Mouse (Mus musculus): Measurements from ENCODE around the gene Pnma1. TPM values are rescaled to one million over a fixed set of nuclear protein-coding genes. Genes with fewer than 3 reads are reported as not detected.

Pnma1 gene
- polyA plus RNA-seq, 1 experiment from 2014 or later: 1.9 TPM

DNA sequence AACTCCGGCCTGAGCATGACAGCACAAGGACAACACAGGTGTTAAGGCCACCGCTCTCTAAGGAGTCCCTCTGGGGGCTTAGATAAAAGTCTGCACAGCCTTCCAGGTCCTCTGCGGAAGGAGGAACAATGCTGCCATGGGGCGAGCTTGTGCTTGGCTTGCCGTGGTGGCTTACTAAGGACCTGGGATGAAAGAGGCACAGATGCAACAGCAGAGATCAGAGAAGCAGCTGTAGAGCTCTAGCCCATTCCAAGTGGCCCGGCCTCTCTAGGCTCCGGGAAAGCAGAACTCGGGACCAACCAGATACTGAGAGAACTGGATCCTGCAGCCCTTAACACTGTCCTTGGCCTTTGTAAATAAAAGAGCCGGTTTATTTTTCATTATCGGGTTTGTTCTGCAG is 3.6 kb upstream of the Pnma1 start:
- H3K36me3 ChIP-seq (ENCODE audit: insufficient read depth, low read length): peaks cover 23% of the 10 kb centered on the region
- H3K27ac ChIP-seq (ENCODE audit: low read length): no peak overlapping the region
- no peak for TF ChIP-seq EP300 (IDR thresholded peaks at IDR 0.05)
- TF ChIP-seq CTCF (IDR thresholded peaks at IDR 0.05): no peak
- H3K4me2 ChIP-seq (replicated peaks; ENCODE audit: low read depth, low read length): no peak overlapping the region
- DNase-seq (ENCODE audit: low spot score): no peak
- H3K27me3 ChIP-seq (replicated peaks; ENCODE audit: insufficient read depth, low read length): no peaks in the 10 kb centered on the region
- no peaks in the 10 kb centered on the region for H3K9me3 ChIP-seq (ENCODE audit: low read length)
- no peak overlapping the region for H3K4me3 ChIP-seq (ENCODE audit: low read depth, low read length)
- no peak for ATAC-seq
- no peak overlapping the region for H3K9ac ChIP-seq (replicated peaks; ENCODE audit: low read depth)
- no peaks in the 10 kb centered on the region; the same call in 1 of the 2 replicates for H3K4me1 ChIP-seq (ENCODE audit: insufficient read depth, low read depth, low read length)
- WGBS: 78% methylated on average over 10 of the region's 10 CpGs

- no peak overlapping the region for H3K4me3 ChIP-seq (ENCODE audit: low read depth, low read length)
- peaks cover 15% of the 10 kb centered on the region for H3K36me3 ChIP-seq (ENCODE audit: insufficient read depth, low read length)
- H3K9me3 ChIP-seq (ENCODE audit: low read length): no peaks in the 10 kb centered on the region
- H3K27me3 ChIP-seq (replicated peaks; ENCODE audit: insufficient read depth, low read length): no peaks in the 10 kb centered on the region
- peak; percentile 19 for DNase-seq (ENCODE audit: low spot score)
- no peak for ATAC-seq
- H3K9ac ChIP-seq (replicated peaks; ENCODE audit: low read depth): no peak overlapping the region
- WGBS: 36% methylated on average over 6 of the region's 6 CpGs
- no peaks in the 10 kb centered on the region; the same call in 1 of the 2 replicates for H3K4me1 ChIP-seq (ENCODE audit: insufficient read depth, low read depth, low read length)
- H3K4me2 ChIP-seq (replicated peaks; ENCODE audit: low read depth, low read length): no peak overlapping the region
- no peak overlapping the region for H3K27ac ChIP-seq (ENCODE audit: low read length)
- TF ChIP-seq EP300 (IDR thresholded peaks at IDR 0.05) (no peak), CTCF (IDR thresholded peaks at IDR 0.05) (no peak)
Observed at GRCm38 (mm10) chr12:84150976-84151375, 2.7 kb upstream of the Pnma1 start.

GRCm38 (mm10) chr12:84149971-84150370 is 1.7 kb upstream of the Pnma1 start:
- Histone ChIP-seq H3K9me3 (ENCODE audit: low read length) (no peaks in the 10 kb centered on the region), H3K36me3 (ENCODE audit: insufficient read depth, low read length) (peaks cover 14% of the 10 kb centered on the region), H3K9ac (replicated peaks; ENCODE audit: low read depth) (no peak overlapping the region), H3K4me2 (replicated peaks; ENCODE audit: low read depth, low read length) (no peak overlapping the region), H3K27me3 (replicated peaks; ENCODE audit: insufficient read depth, low read length) (no peaks in the 10 kb centered on the region), H3K4me3 (ENCODE audit: low read depth, low read length) (no peak overlapping the region), H3K4me1 (ENCODE audit: insufficient read depth, low read depth, low read length) (no peaks in the 10 kb centered on the region; the same call in 1 of the 2 replicates), H3K27ac (ENCODE audit: low read length) (no peak overlapping the region)
- WGBS: 94% methylated on average over 15 of the region's 15 CpGs
- no peak for DNase-seq (ENCODE audit: low spot score)
- TF ChIP-seq EP300 (IDR thresholded peaks at IDR 0.05) (no peak), CTCF (IDR thresholded peaks at IDR 0.05) (no peak)
- ATAC-seq: no peak

GRCm38 (mm10) chr12:84148622-84149012 is 328 bp upstream of the Pnma1 start:
- Histone ChIP-seq H3K27me3 (replicated peaks; ENCODE audit: insufficient read depth, low read length) (no peaks in the 10 kb centered on the region), H3K36me3 (ENCODE audit: insufficient read depth, low read length) (peaks cover 14% of the 10 kb centered on the region), H3K4me1 (ENCODE audit: insufficient read depth, low read depth, low read length) (no peaks in the 10 kb centered on the region; the same call in 1 of the 2 replicates), H3K4me2 (replicated peaks; ENCODE audit: low read depth, low read length) (peak overlapping the region; percentile 73), H3K9me3 (ENCODE audit: low read length) (no peaks in the 10 kb centered on the region), H3K9ac (replicated peaks; ENCODE audit: low read depth) (peak overlapping the region; percentile 27; the same call in 1 of the 2 replicates), H3K4me3 (ENCODE audit: low read depth, low read length) (peak overlapping the region; percentile 35), H3K27ac (ENCODE audit: low read length) (no peak overlapping the region)
- ATAC-seq (0 out of 2 replicates have a peak, but pooled peaks have one; percentile 10), DNase-seq (ENCODE audit: low spot score) (peak; percentile 35)
- no peak for TF ChIP-seq EP300 (IDR thresholded peaks at IDR 0.05)
- no peak for TF ChIP-seq CTCF (IDR thresholded peaks at IDR 0.05)
- 13% methylated on average over 10 of the region's 10 CpGs for WGBS

DNA sequence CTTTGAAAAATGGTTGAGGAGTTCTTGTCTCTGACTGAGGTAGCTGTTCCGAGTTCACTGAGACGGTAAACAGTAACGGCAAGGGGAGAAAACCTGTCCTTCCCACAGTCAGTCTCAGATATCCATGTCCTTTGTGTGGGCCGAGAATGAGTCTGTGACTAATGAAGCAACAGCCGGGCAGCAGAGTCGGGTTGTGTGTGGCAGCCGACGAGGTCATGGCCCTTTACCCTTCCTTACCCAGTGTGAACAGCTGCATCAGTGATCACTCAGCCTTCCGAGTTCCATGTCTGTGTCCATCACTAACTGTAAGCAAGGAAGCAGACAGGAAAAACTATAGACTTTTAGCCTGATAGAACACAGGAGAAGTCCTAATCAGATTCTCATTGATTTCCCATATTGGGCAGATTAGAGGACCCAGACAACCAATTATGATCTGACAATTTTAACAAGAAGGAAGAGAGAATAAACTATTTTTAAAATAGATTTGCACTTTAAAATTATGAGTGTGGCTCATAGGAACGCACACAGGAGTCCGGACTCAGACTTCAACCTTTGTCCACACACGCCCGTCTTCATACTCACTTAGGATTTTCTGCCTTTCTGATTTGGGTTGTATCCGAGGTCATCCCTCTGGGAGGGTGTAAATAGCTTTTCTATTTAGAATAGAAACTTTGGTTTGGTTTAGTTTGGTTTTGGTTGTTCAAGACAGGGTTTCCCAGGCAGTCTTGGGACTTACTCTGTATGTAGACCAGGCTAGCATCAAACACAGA is 5.8 kb downstream of the Pnma1 start:
- 57% methylated on average over 14 of the region's 14 CpGs for WGBS
- no peak overlapping the region for H3K4me3 ChIP-seq (ENCODE audit: low read depth, low read length)
- no peak for ATAC-seq
- no peak overlapping the region for H3K4me2 ChIP-seq (replicated peaks; ENCODE audit: low read depth, low read length)
- no peaks in the 10 kb centered on the region for H3K4me1 ChIP-seq (ENCODE audit: insufficient read depth, low read depth, low read length)
- H3K36me3 ChIP-seq (ENCODE audit: insufficient read depth, low read length): 0 out of 2 replicates have a peak, but pooled peaks cover 4% of the 10 kb centered on the region
- no peak overlapping the region for H3K27ac ChIP-seq (ENCODE audit: low read length)
- no peak for TF ChIP-seq EP300 (IDR thresholded peaks at IDR 0.05)
- TF ChIP-seq CTCF (IDR thresholded peaks at IDR 0.05): no peak
- no peaks in the 10 kb centered on the region for H3K27me3 ChIP-seq (replicated peaks; ENCODE audit: insufficient read depth, low read length)
- no peaks in the 10 kb centered on the region for H3K9me3 ChIP-seq (ENCODE audit: low read length)
- H3K9ac ChIP-seq (replicated peaks; ENCODE audit: low read depth): no peak overlapping the region
- DNase-seq (ENCODE audit: low spot score): no peak

DNA sequence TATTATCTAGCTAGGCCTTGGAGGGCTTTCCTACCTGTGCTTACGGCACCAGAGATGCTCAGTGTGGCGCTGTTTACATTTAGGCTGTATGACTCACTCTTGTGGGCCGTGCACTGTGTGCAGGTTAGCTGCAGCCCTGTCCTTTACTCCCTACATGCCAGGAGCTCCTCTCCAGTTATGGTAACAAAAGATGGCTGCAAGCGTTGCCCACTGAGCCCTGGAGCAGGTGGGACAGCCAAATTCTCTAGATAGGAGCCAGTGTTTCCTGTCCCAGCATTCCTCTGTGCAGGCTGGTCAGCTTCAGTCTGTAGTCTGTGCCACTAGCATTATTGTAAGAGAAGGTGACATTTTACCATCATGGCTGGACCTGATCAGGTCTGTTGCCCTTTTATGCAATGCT is 7.0 kb downstream of the Pnma1 start:
- 72% methylated on average over 4 of the region's 4 CpGs for WGBS
- DNase-seq (ENCODE audit: low spot score) (no peak), ATAC-seq (no peak)
- no peak for TF ChIP-seq CTCF (IDR thresholded peaks at IDR 0.05)
- TF ChIP-seq EP300 (IDR thresholded peaks at IDR 0.05): no peak
- Histone ChIP-seq H3K9ac (replicated peaks; ENCODE audit: low read depth) (no peak overlapping the region), H3K27ac (ENCODE audit: low read length) (no peak overlapping the region), H3K4me2 (replicated peaks; ENCODE audit: low read depth, low read length) (no peak overlapping the region), H3K4me3 (ENCODE audit: low read depth, low read length) (no peak overlapping the region), H3K9me3 (ENCODE audit: low read length) (no peaks in the 10 kb centered on the region), H3K36me3 (ENCODE audit: insufficient read depth, low read length) (0 out of 2 replicates have a peak, but pooled peaks cover 4% of the 10 kb centered on the region), H3K27me3 (replicated peaks; ENCODE audit: insufficient read depth, low read length) (no peaks in the 10 kb centered on the region), H3K4me1 (ENCODE audit: insufficient read depth, low read depth, low read length) (no peaks in the 10 kb centered on the region)
